Mouse (Mus musculus) kidney, postnatal 0 days (tissue): Measurements from ENCODE around the gene Ccdc63. TPM values are rescaled to one million over a fixed set of nuclear protein-coding genes. Genes with fewer than 3 reads are reported as not detected.
A peak's percentile ranks its signal among the peaks of the same experiment; 100 is the strongest.

Experiments used
- ATAC-seq: fragments of 200-750 bp; cut with Nextera tagmentation; replicated peaks from 2 replicates; pipeline ENCODE4 v1.8.0; 2017; ENCODE audit warnings: low read depth, moderate number of reproducible peaks, moderate TSS enrichment, moderate library complexity; ENCODE audit not compliant: low FRiP score
- DNase-seq: peaks from one replicate; pipeline ENCODE4 v3.0.0-alpha.2; 2016; ENCODE audit warnings: low spot score
- H3K27ac ChIP-seq: fragments of 300-500 bp; sonication (generic); 2 replicates; pipeline ENCODE4 v1.5.1; 2014; ENCODE audit warnings: mild to moderate bottlenecking
- H3K27me3 ChIP-seq: fragments of 300-500 bp; sonication (generic); 2 replicates; pipeline ENCODE4 v1.6.1; 2014; ENCODE audit warnings: low read length, mixed read lengths; ENCODE audit not compliant: insufficient read depth
- H3K36me3 ChIP-seq: fragments of 300-500 bp; sonication (generic); 2 replicates; pipeline ENCODE4 v1.6.1; 2014; ENCODE audit warnings: low read length, mixed read lengths; ENCODE audit not compliant: insufficient read depth
- H3K4me1 ChIP-seq: fragments of 300-500 bp; sonication (generic); replicated peaks from 2 replicates; pipeline ENCODE4 v1.6.1; 2014; ENCODE audit warnings: antibody characterized with exemption, low read length, mixed read lengths; ENCODE audit not compliant: insufficient read depth
- H3K4me2 ChIP-seq: fragments of 300-500 bp; sonication (generic); 2 replicates; pipeline ENCODE4 v1.6.1; 2014; ENCODE audit warnings: mild to moderate bottlenecking, low read length, moderate library complexity, mixed read lengths
- H3K4me3 ChIP-seq: fragments of 300-500 bp; sonication (generic); replicated peaks from 2 replicates; pipeline ENCODE4 v1.5.1; 2014; ENCODE audit warnings: low read depth, low read length
- H3K9ac ChIP-seq: fragments of 300-500 bp; sonication (generic); 2 replicates; pipeline ENCODE4 v1.6.1; 2014; ENCODE audit warnings: low read depth, low read length
- H3K9me3 ChIP-seq: fragments of 300-500 bp; sonication (generic); replicated peaks from 2 replicates; pipeline ENCODE4 v1.6.1; 2016; ENCODE audit warnings: low read length, inconsistent platforms, mixed read lengths
- CTCF ChIP-seq: IDR thresholded peaks from 2 replicates; pipeline ENCODE4 v1.5.1; 2016; ENCODE audit warnings: antibody characterized with exemption, low read depth, mild to moderate bottlenecking, moderate library complexity
- WGBS: fragments of 180-500 bp; shearing (Covaris S2); extraction: QIAGEN DNeasy Blood & Tissue Kit; methylation state at CpG from one replicate; pipeline ENCODE4 v1.1.7; 2014; 5-methylcytosine and 5-hydroxymethylcytosine counted together
- polyA plus RNA-seq: library from polyadenylated mRNA; unstranded; fragments of >200 nt; fragmentation: Nextera tagmentation; extraction: Ambion mirVana; gene quantifications from 2 replicates; pipeline ENCODE4 v1.2.1, GENCODE M21; 2015

Gene Ccdc63
- polyA plus RNA-seq, 1 experiment from 2014 or later = not detected

- Histone ChIP-seq H3K4me2 (peak overlapping the region; percentile 78), H3K9me3 (no peaks in the 10 kb centered on the region), H3K27ac (no peak overlapping the region), H3K4me3 (peak overlapping the region; percentile 39), H3K36me3 (no peaks in the 10 kb centered on the region), H3K4me1 (peaks cover 11% of the 10 kb centered on the region; the same call in 1 of the 2 replicates), H3K27me3 (no peaks in the 10 kb centered on the region), H3K9ac (peak overlapping the region; percentile 41)
- DNase-seq = peak; percentile 91
- 8% methylated on average over 34 of the region's 34 CpGs for WGBS
- TF ChIP-seq CTCF = peak; percentile 85
- peak; percentile 22; the same call in 1 of the 2 replicates for ATAC-seq
Measured at GRCm38 (mm10) chr5:122131076-122132051, 9.3 kb downstream of the Ccdc63 start.

GRCm38 (mm10) chr5:122130341-122130998 lies 10.2 kb downstream of the Ccdc63 start:
- Histone ChIP-seq H3K9me3 (no peaks in the 10 kb centered on the region), H3K4me3 (no peak overlapping the region), H3K36me3 (no peaks in the 10 kb centered on the region)

DNA sequence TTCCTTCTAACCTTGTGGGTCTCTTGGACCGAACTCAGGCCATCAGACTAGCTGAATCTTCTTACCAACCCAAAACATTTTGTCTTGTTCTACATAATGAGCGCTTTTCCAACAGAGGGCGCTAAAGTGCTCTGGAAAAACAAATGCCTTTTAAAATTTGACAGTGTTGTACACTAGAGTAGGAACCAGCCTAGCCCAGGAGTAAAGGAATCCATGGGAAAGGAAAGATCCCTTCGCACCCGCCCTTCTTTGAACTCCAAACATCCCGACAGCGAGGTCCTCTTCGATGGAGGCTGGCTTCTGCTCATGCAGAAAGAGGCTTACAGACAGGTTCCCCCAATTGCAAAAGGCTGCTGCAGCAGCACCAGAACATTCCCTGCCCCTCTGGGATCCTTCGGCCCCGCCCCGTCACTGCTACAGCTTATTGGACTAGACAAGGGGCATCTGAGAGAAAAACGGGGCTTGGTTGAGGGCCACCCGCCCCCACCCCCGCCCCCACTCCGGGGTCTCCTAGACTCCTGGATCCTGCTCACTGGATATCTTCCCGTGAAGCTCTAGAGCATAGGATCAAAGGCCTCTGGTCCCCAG lies 11.5 kb downstream of the Ccdc63 start:
- Histone ChIP-seq H3K4me3 (no peak overlapping the region), H3K27ac (no peak overlapping the region), H3K4me2 (peak overlapping the region; percentile 35), H3K9me3 (no peaks in the 10 kb centered on the region), H3K4me1 (peaks cover 11% of the 10 kb centered on the region; the same call in 1 of the 2 replicates), H3K9ac (no peak overlapping the region), H3K36me3 (no peaks in the 10 kb centered on the region), H3K27me3 (no peaks in the 10 kb centered on the region)
- peak; percentile 79 for TF ChIP-seq CTCF
- no peak for ATAC-seq
- DNase-seq = peak; percentile 92
- 26% methylated on average over 16 of the region's 16 CpGs for WGBS

More at GRCm38 (mm10) chr5:122130341-122130998, 10.2 kb downstream of the Ccdc63 start:
- no peak for DNase-seq
- H3K27ac ChIP-seq = 0 out of 2 replicates have a peak overlapping the region, but pooled peaks have one; percentile 8
- H3K4me1 ChIP-seq = peaks cover 11% of the 10 kb centered on the region; the same call in 1 of the 2 replicates
- no peaks in the 10 kb centered on the region for H3K27me3 ChIP-seq
- TF ChIP-seq CTCF = no peak
- no peak for ATAC-seq
- H3K9ac ChIP-seq = no peak overlapping the region
- H3K4me2 ChIP-seq = no peak overlapping the region
- 84% methylated on average over 11 of the region's 11 CpGs for WGBS

DNA sequence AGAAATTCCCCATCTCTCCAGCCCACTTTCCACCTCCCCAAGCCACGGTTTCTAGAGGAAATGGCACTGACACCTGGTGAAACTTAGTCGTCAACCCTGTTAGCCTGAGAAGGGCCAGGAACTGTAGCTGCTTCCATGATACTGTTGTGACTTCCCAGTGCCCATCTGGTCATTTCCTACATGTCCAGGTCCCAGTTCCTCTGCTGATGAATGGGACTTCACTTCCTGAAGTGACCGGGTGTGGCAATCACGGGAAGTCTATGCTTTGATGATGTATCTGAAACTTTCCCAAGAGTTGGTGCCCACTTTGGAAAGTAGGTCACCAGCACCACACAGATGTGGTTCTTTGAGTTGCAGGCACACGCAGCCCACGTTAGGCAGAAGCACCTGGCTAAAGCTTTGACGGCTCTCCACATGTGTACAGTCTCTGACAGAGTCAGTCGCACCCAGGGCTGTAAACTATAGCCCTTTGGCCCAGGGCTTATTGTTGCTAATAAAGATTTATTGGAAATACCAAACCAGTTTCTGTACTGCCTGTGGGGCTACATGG lies 15.3 kb downstream of the Ccdc63 start:
- Histone ChIP-seq H3K27me3 (no peaks in the 10 kb centered on the region), H3K27ac (no peak overlapping the region), H3K4me3 (no peak overlapping the region), H3K4me2 (no peak overlapping the region), H3K9ac (no peak overlapping the region), H3K4me1 (peaks cover 5% of the 10 kb centered on the region; the same call in 1 of the 2 replicates), H3K36me3 (no peaks in the 10 kb centered on the region), H3K9me3 (no peaks in the 10 kb centered on the region)
- DNase-seq (peak; percentile 35), ATAC-seq (no peak)
- no peak for TF ChIP-seq CTCF
- WGBS = 53% methylated on average over 8 of the region's 8 CpGs

DNA sequence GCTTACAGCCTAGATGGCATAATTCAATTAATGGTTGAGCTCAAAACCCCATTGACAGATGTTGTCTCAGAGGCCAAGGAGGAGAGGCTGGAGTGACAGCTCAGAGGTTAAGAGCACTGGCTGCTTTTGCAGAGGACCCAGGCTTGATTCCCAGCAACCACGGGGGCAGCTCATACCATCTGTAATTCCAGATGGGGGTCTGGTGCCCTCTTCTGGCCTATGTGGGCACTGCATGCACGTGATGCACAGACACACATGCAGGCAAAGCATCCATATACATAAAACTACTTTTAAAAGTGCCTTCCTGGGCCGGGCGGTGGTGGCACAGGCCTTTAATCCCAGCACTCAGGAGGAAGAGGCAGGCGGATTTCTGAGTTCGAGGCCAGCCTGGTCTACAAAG lies 24.4 kb downstream of the Ccdc63 start:
- Histone ChIP-seq H3K27ac (no peak overlapping the region), H3K4me1 (no peaks in the 10 kb centered on the region), H3K9ac (no peak overlapping the region), H3K36me3 (no peaks in the 10 kb centered on the region), H3K4me2 (no peak overlapping the region), H3K27me3 (no peaks in the 10 kb centered on the region), H3K9me3 (no peaks in the 10 kb centered on the region), H3K4me3 (no peak overlapping the region)
- TF ChIP-seq CTCF = peak; percentile 39
- no peak for DNase-seq
- 86% methylated on average over 6 of the region's 6 CpGs for WGBS
- ATAC-seq = no peak
